Mouse (Mus musculus) monocyte, adult 2 months (primary cell): Measurements from ENCODE around the gene Edf1.
A peak's percentile ranks its signal among the peaks of the same experiment; 100 is the strongest.
"Not testable (repeated sequence)": the region's sequence is repeated elsewhere in the genome, so short reads cannot be mapped to it uniquely, and the experiment has no call there.

Experiments used
- DNase-seq, 2 experiments: peaks; one replicate each; pipeline ENCODE4 v3.0.0; 2022; ENCODE audit warnings: low spot score in 2 of 2, low read depth in 1 of 2

The Edf1 gene

GRCm38 (mm10) chr2:25557221-25557963, at the start of gene Edf1:
Gene Edf1 (plus strand): TSS chr2:25557847.
- DNase-seq, result peak; percentile 62 to 84

GRCm38 (mm10) chr2:25509912-25510311, 47.7 kb upstream of the Edf1 start:
- no peak for DNase-seq

- no peak for DNase-seq
Observed at GRCm38 (mm10) chr2:25526510-25527302, 30.9 kb upstream of the Edf1 start.

- DNase-seq, result no peak
Observed at GRCm38 (mm10) chr2:25533707-25534106, 23.9 kb upstream of the Edf1 start.

- DNase-seq, result peak in 1 of 2 experiments; percentile 49
Observed at GRCm38 (mm10) chr2:25534178-25534865, 23.3 kb upstream of the Edf1 start.

- DNase-seq, result no peak
Observed at GRCm38 (mm10) chr2:25534866-25535182, 22.8 kb upstream of the Edf1 start.

GRCm38 (mm10) chr2:25536531-25536930, 21.1 kb upstream of the Edf1 start:
- no peak for DNase-seq

- no peak for DNase-seq
Observed at GRCm38 (mm10) chr2:25540541-25540948, 17.1 kb upstream of the Edf1 start.

- no peak for DNase-seq
Observed at GRCm38 (mm10) chr2:25541644-25542367, 15.8 kb upstream of the Edf1 start.

GRCm38 (mm10) chr2:25545996-25546810, 11.4 kb upstream of the Edf1 start:
- no peak for DNase-seq

- peak; percentile 97 for DNase-seq
Observed at GRCm38 (mm10) chr2:25546811-25547491, 10.7 kb upstream of the Edf1 start, which contains the start of gene Traf2. Gene Traf2 (minus strand): TSS chr2:25546940.

GRCm38 (mm10) chr2:25549021-25549991, 8.3 kb upstream of the Edf1 start:
- DNase-seq, result no peak

- no peak for DNase-seq
Observed at GRCm38 (mm10) chr2:25551186-25551585, 6.5 kb upstream of the Edf1 start.

GRCm38 (mm10) chr2:25553171-25553786, 4.4 kb upstream of the Edf1 start:
- DNase-seq, result not testable (repeated sequence)

GRCm38 (mm10) chr2:25555479-25555878, 2.2 kb upstream of the Edf1 start:
- not testable (repeated sequence) for DNase-seq

GRCm38 (mm10) chr2:25556296-25556695, 1.4 kb upstream of the Edf1 start:
- no peak for DNase-seq

GRCm38 (mm10) chr2:25557964-25558360, 315 bp downstream of the Edf1 start:
- no peak for DNase-seq

GRCm38 (mm10) chr2:25558774-25559173, 1.1 kb downstream of the Edf1 start:
- no peak for DNase-seq
